Comparison of ENCODE assay signal across 26 mouse cellular contexts in the genomic region with DNA sequence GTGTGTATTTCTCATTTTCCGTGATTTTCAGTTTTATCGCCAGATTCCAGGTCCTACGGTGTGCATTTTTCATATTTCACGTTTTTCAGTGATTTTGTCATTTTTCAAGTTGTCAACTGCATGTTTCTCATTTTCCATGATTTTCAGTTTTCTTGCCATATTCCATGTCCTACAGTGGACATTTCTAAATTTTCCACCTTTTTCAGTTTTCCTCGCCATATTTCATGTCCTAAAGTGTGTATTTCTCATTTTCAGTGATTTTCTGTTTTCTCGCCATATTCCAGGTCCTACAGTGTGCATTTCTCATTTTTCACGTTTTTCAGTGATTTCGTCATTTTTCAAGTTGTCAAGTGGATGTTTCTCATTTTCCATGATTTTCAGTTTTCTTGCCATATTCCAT. TPM values are rescaled to one million over a fixed set of nuclear protein-coding genes. Genes with fewer than 3 reads are reported as not detected.
DNase-seq lines count a peak whose midpoint lies in the region; TF ChIP-seq lines count a peak whose summit lies in the region.
"Not testable (repeated sequence)": the region's sequence is repeated elsewhere in the genome, so short reads cannot be mapped to it uniquely, and the experiment has no call there.
"Had no signal": no experiment of that assay in that cellular context is flagged by ENCODE, and none has a peak within 500 bp of the region (broad histone marks: within the 10 kb centered on the region; RNA-seq: fewer than 3 reads in every experiment).

No protein-coding gene starts in this region.

- not testable (repeated sequence) for H3K36me3 ChIP-seq in thymus, adult 2 months (ENCODE audit: control insufficient read depth, insufficient read depth, low read length)

- peak; percentile 37 for DNase-seq in T-cell, adult 2 months (ENCODE audit: low spot score)
- peak; percentile 26 for DNase-seq in gastrocnemius, adult 18-20 months (ENCODE audit: low spot score)
- DNase-seq in heart, postnatal 25 days (ENCODE audit: low spot score) = peak; percentile 5
- DNase-seq in layer of hippocampus, adult 18-20 months (ENCODE audit: low spot score in 2 of 2) = peak; percentile 20 to 33
- peak; percentile 9 to 17 for DNase-seq in left cerebral cortex, adult 9 months (ENCODE audit: low spot score in 2 of 2)
- peak; percentile 4 for DNase-seq in lung, postnatal 36 days
- DNase-seq in spleen, adult 12 weeks (ENCODE audit: low spot score) = peak; percentile 72
- DNase-seq in thymus, adult 2 months = peak; percentile 5

- intact Hi-C loops in heart, postnatal 25 days (cut with DNase I) = not testable (repeated sequence)

- H3K27me3 ChIP-seq in thymus, adult 2 months (ENCODE audit: control insufficient read depth, insufficient read depth, low read length) = not testable (repeated sequence)

- not testable (repeated sequence) for H3K4me3 ChIP-seq in thymus, adult 2 months (ENCODE audit: control insufficient read depth, insufficient read depth, low read length)

- H3K4me1 ChIP-seq in thymus, adult 2 months (replicated peaks; ENCODE audit: control insufficient read depth, insufficient read depth, low read length) = not testable (repeated sequence)

- not testable (repeated sequence) for TF ChIP-seq POLR2A in thymus, adult 2 months (IDR thresholded peaks at IDR 0.05; ENCODE audit: control insufficient read depth, extremely low read depth, insufficient read depth, low read length, poor library complexity)

- H3K27ac ChIP-seq in thymus, adult 2 months (ENCODE audit: control insufficient read depth, insufficient read depth, low read length) = not testable (repeated sequence)

- WGBS in thymus, adult 2 months = 69% methylated on average over 8 of the region's 8 CpGs

- not testable (repeated sequence) for TF ChIP-seq CTCF in thymus, adult 2 months (IDR thresholded peaks at IDR 0.05; ENCODE audit: borderline replicate concordance, control insufficient read depth, extremely low read depth, insufficient read depth, low read length, poor library complexity)

RNA-seq across cellular contexts. Expression of gene Gm10722, which starts 0.3 kb away (rescaled TPM):
- total RNA-seq in gastrocnemius, adult 18-20 months (2021) = not detected
- total RNA-seq in heart, postnatal 25 days (2021) = not detected
- not detected for total RNA-seq in layer of hippocampus, adult 18-20 months (2021)
- not detected in 2 replicates for polyA plus RNA-seq in thymus, adult 2 months (2012; rRNA removed)
- total RNA-seq: adrenal gland, adult 18-20 months; adrenal gland, postnatal 4 days; gastrocnemius, postnatal 14 days; heart, adult 2 months; left cerebral cortex, adult 8-10 months had no signal
- polyA plus RNA-seq: embryonic facial prominence, embryonic 12.5 days; forebrain, embryonic 13.5 days; frontal cortex, adult 2 months; heart, adult 2 months; heart, embryonic 16.5 days; hindbrain, embryonic 14.5 days; intestine, embryonic 14.5 days; kidney, embryonic 14.5 days; limb, embryonic 13.5 days; liver, embryonic 14.5 days; lung, embryonic 15.5 days; midbrain, embryonic 14.5 days; myocyte; neural tube, embryonic 15.5 days had no signal

RNA-seq across cellular contexts. Expression of gene Gm11168, which starts 2.1 kb away (rescaled TPM):
- not detected for total RNA-seq in gastrocnemius, adult 18-20 months (2021)
- total RNA-seq in heart, postnatal 25 days (2021) = not detected
- not detected for total RNA-seq in layer of hippocampus, adult 18-20 months (2021)
- not detected in 2 replicates for polyA plus RNA-seq in thymus, adult 2 months (2012; rRNA removed)
- total RNA-seq: adrenal gland, adult 18-20 months; gastrocnemius, postnatal 14 days; heart, adult 2 months; left cerebral cortex, adult 8-10 months had no signal
- polyA plus RNA-seq: embryonic facial prominence, embryonic 12.5 days; forebrain, embryonic 13.5 days; frontal cortex, adult 2 months; heart, adult 2 months; hindbrain, embryonic 14.5 days; intestine, embryonic 14.5 days; kidney, embryonic 14.5 days; limb, embryonic 13.5 days; liver, embryonic 14.5 days; lung, embryonic 15.5 days; midbrain, embryonic 14.5 days; myocyte; neural tube, embryonic 15.5 days had no signal

RNA-seq across cellular contexts. Expression of gene Gm10721, which starts 11.9 kb away (rescaled TPM):
- under 1 TPM in 1 of 2 experiments, not detected in 1; 0.48 TPM for total RNA-seq in gastrocnemius, adult 18-20 months (2021)
- under 1 TPM in 1 of 2 experiments, not detected in 1; 0.78 TPM for total RNA-seq in heart, postnatal 25 days (2021)
- total RNA-seq in layer of hippocampus, adult 18-20 months (2021) = not detected
- not detected in 2 replicates for polyA plus RNA-seq in thymus, adult 2 months (2012; rRNA removed)
- total RNA-seq: gastrocnemius, postnatal 14 days had no signal
- polyA plus RNA-seq: embryonic facial prominence, embryonic 12.5 days; frontal cortex, adult 2 months; heart, adult 2 months; hindbrain, embryonic 14.5 days; intestine, embryonic 14.5 days; kidney, embryonic 14.5 days; limb, embryonic 13.5 days; liver, embryonic 14.5 days; midbrain, embryonic 14.5 days; myocyte had no signal

RNA-seq across cellular contexts. Expression of gene Gm10720, which starts 14.4 kb away (rescaled TPM):
- not detected for total RNA-seq in gastrocnemius, adult 18-20 months (2021)
- total RNA-seq in heart, postnatal 25 days (2021) = not detected
- not detected for total RNA-seq in layer of hippocampus, adult 18-20 months (2021)
- polyA plus RNA-seq in thymus, adult 2 months (2012; rRNA removed) = not detected in 2 replicates
- total RNA-seq: adrenal gland, adult 18-20 months; adrenal gland, postnatal 4 days; gastrocnemius, postnatal 14 days; heart, adult 2 months; left cerebral cortex, adult 8-10 months had no signal
- polyA plus RNA-seq: embryonic facial prominence, embryonic 12.5 days; forebrain, embryonic 13.5 days; frontal cortex, adult 2 months; heart, adult 2 months; hindbrain, embryonic 14.5 days; intestine, embryonic 14.5 days; kidney, embryonic 14.5 days; limb, embryonic 13.5 days; liver, embryonic 14.5 days; lung, embryonic 15.5 days; midbrain, embryonic 14.5 days; myocyte; neural tube, embryonic 15.5 days had no signal

RNA-seq across cellular contexts. Expression of gene Gm10719, which starts 16.2 kb away (rescaled TPM):
- total RNA-seq in gastrocnemius, adult 18-20 months (2021) = under 1 TPM in 1 of 2 experiments, not detected in 1; 0.39 TPM
- total RNA-seq in heart, postnatal 25 days (2021) = not detected
- not detected for total RNA-seq in layer of hippocampus, adult 18-20 months (2021)
- polyA plus RNA-seq in thymus, adult 2 months (2012; rRNA removed) = not detected in 2 replicates
- total RNA-seq: heart, adult 2 months had no signal
- polyA plus RNA-seq: embryonic facial prominence, embryonic 12.5 days; frontal cortex, adult 2 months; heart, adult 2 months; intestine, embryonic 14.5 days; kidney, embryonic 14.5 days; limb, embryonic 13.5 days; liver, embryonic 14.5 days; lung, embryonic 15.5 days; myocyte had no signal

Comparison
In these comparisons a context has a peak if more than half of its experiments do, and no peak if none do; other contexts are left out.
1. DNase-seq: peak in every context shown above with its lines; median percentile 72 in spleen, adult 12 weeks; 37 in T-cell, adult 2 months; 26 in layer of hippocampus, adult 18-20 months; 26 in gastrocnemius, adult 18-20 months; 13 in left cerebral cortex, adult 9 months; 5 in heart, postnatal 25 days; 5 in thymus, adult 2 months; 4 in lung, postnatal 36 days.